Mouse (Mus musculus) lung, adult 2 months (tissue): ENCODE measurements around the gene Zdhhc12.

Experiments used
- CTCF ChIP-seq: fragments of 200-500 bp; IDR thresholded peaks from 2 replicates; pipeline ENCODE4 v1.5.1; 2011; ENCODE audit warnings: mild to moderate bottlenecking, low read length, control low read depth; ENCODE audit not compliant: insufficient read depth
- POLR2A ChIP-seq: fragments of 200-500 bp; IDR thresholded peaks from 2 replicates; pipeline ENCODE4 v1.6.1; 2011; ENCODE audit warnings: low read depth, mild to moderate bottlenecking, control low read depth, low read length, borderline replicate concordance; ENCODE audit errors: extremely low read depth

DNA sequence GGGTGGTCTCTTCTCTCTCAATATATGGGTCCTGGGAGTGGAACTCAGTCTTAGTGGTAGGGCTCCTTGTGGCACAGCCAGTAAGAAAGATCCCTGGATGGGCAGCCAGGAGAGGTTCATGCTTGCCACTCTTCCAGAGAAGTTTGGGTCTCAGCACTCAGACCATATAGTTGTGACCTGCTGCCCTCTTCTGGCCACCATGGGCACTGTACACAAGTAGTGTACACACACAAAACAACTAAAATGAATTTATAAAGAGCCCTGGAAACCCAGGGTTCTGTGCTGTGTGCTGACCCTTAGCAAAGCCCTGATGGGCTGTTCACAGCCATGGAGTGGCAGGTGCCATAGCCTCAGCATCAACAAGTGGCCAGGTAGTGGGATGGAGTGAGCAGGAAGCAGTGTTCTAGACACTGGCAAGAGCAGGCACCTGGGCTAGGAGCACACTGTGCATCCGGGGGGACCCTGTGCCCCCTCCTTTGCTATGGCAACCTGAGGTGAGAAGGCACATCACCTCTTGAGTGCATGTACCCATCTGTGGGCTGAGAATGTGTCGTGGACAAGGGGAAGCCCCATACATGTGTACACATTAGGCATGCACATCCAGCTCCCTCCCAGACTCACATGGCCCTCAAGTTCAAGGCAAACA, 2.6 kb upstream of the Zdhhc12 start:
- TF ChIP-seq CTCF (peak; percentile 79), POLR2A (no peak)
